In genomic region chr13:37104410-37105294, GRCm38 (mm10) we compare ENCODE assay signal across 10 mouse cellular contexts. TPM values are rescaled to one million over a fixed set of nuclear protein-coding genes. Genes with fewer than 3 reads are reported as not detected.
DNase-seq lines count a peak whose midpoint lies in the region; ATAC-seq and TF ChIP-seq lines count a peak whose summit lies in the region.
"Had no signal": no experiment of that assay in that cellular context is flagged by ENCODE, and none has a peak within 500 bp of the region (broad histone marks: within the 10 kb centered on the region; RNA-seq: fewer than 3 reads in every experiment).

No protein-coding gene starts in this region.

- TF ChIP-seq POLR2A in lung, adult 2 months (IDR thresholded peaks at IDR 0.05; ENCODE audit: borderline replicate concordance, extremely low read depth, low read depth, low read length) = no peak

- intact Hi-C loops in heart, postnatal 14 days (cut with DNase I) = no loop called here

- 61% methylated on average over 9 of the region's 9 CpGs for WGBS in lung, postnatal 0 days
- 62% methylated on average over 9 of the region's 9 CpGs for WGBS in lung, adult 2 months
- WGBS in forebrain, embryonic 11.5 days = 59% methylated on average over 9 of the region's 9 CpGs
- WGBS in hindbrain, embryonic 15.5 days = 47% methylated on average over 9 of the region's 9 CpGs
- 52% methylated on average over 9 of the region's 9 CpGs for WGBS in midbrain, postnatal 0 days
- 65% methylated on average over 9 of the region's 9 CpGs for WGBS in stomach, postnatal 0 days

- no peak overlapping the region for H3K27ac ChIP-seq in lung, postnatal 0 days (ENCODE audit: low read length)
- peak overlapping the region; percentile 46; the same call in 1 of the 2 replicates for H3K27ac ChIP-seq in forebrain, embryonic 11.5 days (ENCODE audit: low read depth, low read length)
- H3K27ac ChIP-seq in hindbrain, embryonic 15.5 days (replicated peaks) = peak overlapping the region; percentile 62
- no peak overlapping the region; the same call in 1 of the 2 replicates for H3K27ac ChIP-seq in midbrain, postnatal 0 days (ENCODE audit: low read depth, low read length)
- no peak overlapping the region for H3K27ac ChIP-seq in stomach, postnatal 0 days (replicated peaks)

- no peaks in the 10 kb centered on the region for H3K4me1 ChIP-seq in lung, postnatal 0 days (ENCODE audit: insufficient read depth, low read depth, low read length)
- H3K4me1 ChIP-seq in lung, adult 2 months (ENCODE audit: control insufficient read depth, insufficient read depth, low read length) = no peaks in the 10 kb centered on the region
- peaks cover 3% of the 10 kb centered on the region; the same call in 1 of the 2 replicates for H3K4me1 ChIP-seq in forebrain, embryonic 11.5 days (replicated peaks; ENCODE audit: control insufficient read depth, insufficient read depth, low read length)
- H3K4me1 ChIP-seq in hindbrain, embryonic 15.5 days (replicated peaks) = peaks cover 11% of the 10 kb centered on the region
- H3K4me1 ChIP-seq in midbrain, postnatal 0 days (ENCODE audit: insufficient read depth, low read length) = 0 out of 2 replicates have a peak, but pooled peaks cover 5% of the 10 kb centered on the region
- H3K4me1 ChIP-seq in stomach, postnatal 0 days (replicated peaks; ENCODE audit: control insufficient read depth, insufficient read depth) = no peaks in the 10 kb centered on the region

- peak; percentile 50 for TF ChIP-seq EP300 in lung, postnatal 0 days (IDR thresholded peaks at IDR 0.05)
- no peak for TF ChIP-seq EP300 in stomach, postnatal 0 days (optimal IDR thresholded peaks at IDR 0.05)

- no peaks in the 10 kb centered on the region for H3K36me3 ChIP-seq in lung, postnatal 0 days (ENCODE audit: insufficient read depth, low read length)
- no peaks in the 10 kb centered on the region for H3K36me3 ChIP-seq in forebrain, embryonic 11.5 days (ENCODE audit: control insufficient read depth, insufficient read depth, low read length)
- H3K36me3 ChIP-seq in hindbrain, embryonic 15.5 days = no peaks in the 10 kb centered on the region
- H3K36me3 ChIP-seq in midbrain, postnatal 0 days (ENCODE audit: insufficient read depth, low read length) = no peaks in the 10 kb centered on the region
- H3K36me3 ChIP-seq in stomach, postnatal 0 days (ENCODE audit: control insufficient read depth, insufficient read depth, low read length) = no peaks in the 10 kb centered on the region

- H3K27me3 ChIP-seq in lung, postnatal 0 days (replicated peaks; ENCODE audit: insufficient read depth, low read length) = no peaks in the 10 kb centered on the region
- H3K27me3 ChIP-seq in forebrain, embryonic 11.5 days (ENCODE audit: control insufficient read depth, insufficient read depth, low read length) = no peaks in the 10 kb centered on the region
- no peaks in the 10 kb centered on the region for H3K27me3 ChIP-seq in hindbrain, embryonic 15.5 days
- H3K27me3 ChIP-seq in midbrain, postnatal 0 days (ENCODE audit: insufficient read depth, low read length) = no peaks in the 10 kb centered on the region
- no peaks in the 10 kb centered on the region for H3K27me3 ChIP-seq in stomach, postnatal 0 days (ENCODE audit: control insufficient read depth, insufficient read depth, low read length)

- TF ChIP-seq CTCF in lung, postnatal 0 days (IDR thresholded peaks at IDR 0.05) = no peak
- no peak for TF ChIP-seq CTCF in lung, adult 2 months (IDR thresholded peaks at IDR 0.05; ENCODE audit: insufficient read depth, low read length)
- no peak for TF ChIP-seq CTCF in midbrain, postnatal 0 days (IDR thresholded peaks at IDR 0.05)
- no peak for TF ChIP-seq CTCF in stomach, postnatal 0 days (IDR thresholded peaks at IDR 0.05; ENCODE audit: low read depth)

- ATAC-seq in lung, postnatal 0 days = no peak
- ATAC-seq in forebrain, embryonic 11.5 days (replicated peaks; ENCODE audit: low FRiP score) = peak; percentile 59
- ATAC-seq in hindbrain, embryonic 15.5 days (ENCODE audit: low FRiP score, low read depth) = 0 out of 2 replicates have a peak, but pooled peaks have one; percentile 27
- peak; percentile 45; the same call in 1 of the 2 replicates for ATAC-seq in midbrain, postnatal 0 days (ENCODE audit: low FRiP score)
- ATAC-seq in CD4-positive, CD25-positive, alpha-beta regulatory T cell, adult 4 months = no peak
- no peak for ATAC-seq in stomach, postnatal 0 days (ENCODE audit: low FRiP score, low TSS enrichment)
- ATAC-seq: intestine, postnatal 0 days had no signal

- H3K9ac ChIP-seq in lung, postnatal 0 days (replicated peaks; ENCODE audit: low read depth) = no peak overlapping the region
- H3K9ac ChIP-seq in forebrain, embryonic 11.5 days (ENCODE audit: low read length) = no peak overlapping the region
- H3K9ac ChIP-seq in hindbrain, embryonic 15.5 days = no peak overlapping the region
- no peak overlapping the region for H3K9ac ChIP-seq in midbrain, postnatal 0 days (replicated peaks; ENCODE audit: low read length, poor library complexity, severe bottlenecking)
- no peak overlapping the region for H3K9ac ChIP-seq in stomach, postnatal 0 days (ENCODE audit: low read length)
- H3K9ac ChIP-seq: lung, embryonic 14.5 days had no signal

- DNase-seq in lung, postnatal 0 days (ENCODE audit: low spot score) = peak; percentile 52
- no peak for DNase-seq in lung, adult 2 months
- no peak for DNase-seq in forebrain, embryonic 11.5 days (ENCODE audit: low spot score)
- no peak for DNase-seq in midbrain, postnatal 0 days (ENCODE audit: low spot score)
- DNase-seq in heart, postnatal 14 days = no peak
- DNase-seq in stomach, postnatal 0 days (ENCODE audit: low spot score) = no peak
- DNase-seq: lung, embryonic 14.5 days had no signal

- no peak overlapping the region for H3K4me2 ChIP-seq in lung, postnatal 0 days (replicated peaks; ENCODE audit: low read depth, low read length)
- H3K4me2 ChIP-seq in forebrain, embryonic 11.5 days (ENCODE audit: low read depth, low read length, severe bottlenecking) = no peak overlapping the region
- H3K4me2 ChIP-seq in hindbrain, embryonic 15.5 days = no peak overlapping the region
- no peak overlapping the region for H3K4me2 ChIP-seq in midbrain, postnatal 0 days (ENCODE audit: low read depth, low read length, poor library complexity, severe bottlenecking)
- no peak overlapping the region for H3K4me2 ChIP-seq in stomach, postnatal 0 days (replicated peaks; ENCODE audit: low read depth)
- H3K4me2 ChIP-seq: lung, embryonic 14.5 days had no signal

- no peaks in the 10 kb centered on the region for H3K9me3 ChIP-seq in lung, postnatal 0 days (ENCODE audit: low read length)
- H3K9me3 ChIP-seq in forebrain, embryonic 11.5 days (ENCODE audit: control insufficient read depth, low read length) = no peaks in the 10 kb centered on the region
- no peaks in the 10 kb centered on the region for H3K9me3 ChIP-seq in hindbrain, embryonic 15.5 days
- H3K9me3 ChIP-seq in midbrain, postnatal 0 days (ENCODE audit: low read length) = no peaks in the 10 kb centered on the region
- no peaks in the 10 kb centered on the region for H3K9me3 ChIP-seq in stomach, postnatal 0 days (ENCODE audit: control insufficient read depth, low read length)

- H3K4me3 ChIP-seq in lung, postnatal 0 days (ENCODE audit: low read depth, low read length) = no peak overlapping the region
- H3K4me3 ChIP-seq in lung, adult 2 months (replicated peaks; ENCODE audit: extremely low read depth, low read depth, low read length) = no peak overlapping the region
- H3K4me3 ChIP-seq in forebrain, embryonic 11.5 days (ENCODE audit: low read depth, low read length) = no peak overlapping the region
- no peak overlapping the region for H3K4me3 ChIP-seq in hindbrain, embryonic 15.5 days
- H3K4me3 ChIP-seq in midbrain, postnatal 0 days (ENCODE audit: low read depth, low read length) = no peak overlapping the region
- no peak overlapping the region for H3K4me3 ChIP-seq in stomach, postnatal 0 days (ENCODE audit: low read depth, low read length)

RNA-seq across cellular contexts. Expression of gene F13a1, which starts 54.6 kb away (rescaled TPM):
- 6.6 and 8.6 TPM in 2 replicates for polyA plus RNA-seq in lung, postnatal 0 days (2015; fragmentation: Nextera tagmentation; extraction: Ambion mirVana)
- polyA plus RNA-seq in lung, adult 2 months (2012; rRNA removed) = 3.8 and 6.4 TPM in 2 replicates
- polyA plus RNA-seq in forebrain, embryonic 11.5 days (2014; fragmentation: Nextera tagmentation; extraction: Ambion mirVana) = 7.5 and 8.6 TPM in 2 replicates
- 15.3 and 18.8 TPM in 2 replicates for polyA plus RNA-seq in hindbrain, embryonic 15.5 days (2015; fragmentation: Nextera tagmentation; extraction: Ambion mirVana)
- 12.4 and 17.3 TPM in 2 replicates for total RNA-seq in midbrain, postnatal 0 days (2014; rRNA removed)
- 11.3 and 11.5 TPM in 2 replicates for polyA plus RNA-seq in midbrain, postnatal 0 days (2015; fragmentation: Nextera tagmentation; extraction: Ambion mirVana)
- 1 to 10 TPM in 1 of 2 experiments, under 1 TPM in 1; 0.75 to 1.7 TPM for polyA plus RNA-seq in CD4-positive, CD25-positive, alpha-beta regulatory T cell, adult 4 months (2017; shearing (Covaris generic))
- total RNA-seq in heart, postnatal 14 days (2021) = 10 to 100 TPM; 26.9 to 30.9 TPM
- polyA plus RNA-seq in stomach, postnatal 0 days (2015; fragmentation: Nextera tagmentation; extraction: Ambion mirVana) = 8.1 and 11.1 TPM in 2 replicates

Comparison
In these comparisons a context has a peak if more than half of its experiments do, and no peak if none do; other contexts are left out.
1. ATAC-seq: peak in forebrain, embryonic 11.5 days (single experiment), hindbrain, embryonic 15.5 days (single experiment) and midbrain, postnatal 0 days (single experiment); none in lung, postnatal 0 days (single experiment), CD4-positive, CD25-positive, alpha-beta regulatory T cell, adult 4 months (single experiment) and stomach, postnatal 0 days (single experiment).
2. H3K27ac ChIP-seq: peak in forebrain, embryonic 11.5 days (single experiment) and hindbrain, embryonic 15.5 days (single experiment); none in lung, postnatal 0 days (single experiment), midbrain, postnatal 0 days (single experiment) and stomach, postnatal 0 days (single experiment).